Mouse (Mus musculus) small intestine, adult 2 months (tissue): ENCODE measurements around the gene Desi1. TPM values are rescaled to one million over a fixed set of nuclear protein-coding genes. Genes with fewer than 3 reads are reported as not detected.
"Not testable (repeated sequence)": the region's sequence is repeated elsewhere in the genome, so short reads cannot be mapped to it uniquely, and the experiment has no call there.

Experiments used
- H3K27ac ChIP-seq: fragments of 200-500 bp; 2 replicates; pipeline ENCODE4 v1.5.1; 2012; ENCODE audit warnings: low read depth, low read length, control low read depth, inconsistent platforms; ENCODE audit not compliant: insufficient read depth
- H3K27me3 ChIP-seq: fragments of 200-500 bp; 2 replicates; pipeline ENCODE4 v1.6.1; 2012; ENCODE audit warnings: mild to moderate bottlenecking, moderate library complexity, low read length, inconsistent platforms; ENCODE audit not compliant: control insufficient read depth, insufficient read depth
- H3K36me3 ChIP-seq: fragments of 200-500 bp; 2 replicates; pipeline ENCODE4 v1.6.1; 2012; ENCODE audit warnings: mild to moderate bottlenecking, low read length, control low read depth, inconsistent platforms; ENCODE audit not compliant: control insufficient read depth, insufficient read depth
- H3K4me1 ChIP-seq: fragments of 200-500 bp; 2 replicates; pipeline ENCODE4 v1.6.1; 2012; ENCODE audit warnings: low read length, inconsistent platforms, mixed read lengths; ENCODE audit not compliant: control insufficient read depth, insufficient read depth, insufficient read length
- H3K4me3 ChIP-seq: fragments of 200-500 bp; 2 replicates; pipeline ENCODE4 v1.5.1; 2012; ENCODE audit warnings: low read depth, mild to moderate bottlenecking, control low read depth, inconsistent platforms, low read length, moderate library complexity
- CTCF ChIP-seq: fragments of 200-500 bp; IDR thresholded peaks from 2 replicates; pipeline ENCODE4 v1.5.1; 2012; ENCODE audit warnings: low read depth, mild to moderate bottlenecking, control low read depth, inconsistent platforms, low read length, moderate library complexity, mixed read lengths; ENCODE audit not compliant: insufficient replicate concordance, insufficient read length; ENCODE audit errors: extremely low read depth
- POLR2A ChIP-seq: fragments of 200-500 bp; IDR thresholded peaks from 2 replicates; pipeline ENCODE4 v1.6.1; 2012; ENCODE audit warnings: low read depth, mild to moderate bottlenecking, control low read depth, inconsistent platforms, low read length, moderate library complexity
- WGBS: fragments of 180-500 bp; shearing (Covaris S2); methylation state at CpG from one replicate; pipeline ENCODE4 v1.1.7; 2018; 5-methylcytosine and 5-hydroxymethylcytosine counted together
- polyA plus RNA-seq: library from polyadenylated mRNA; depleted of rRNA; stranded (reverse); fragments of >200 nt; gene quantifications from 2 replicates; pipeline ENCODE4 v1.2.3, GENCODE M21; 2012

The Desi1 gene
- polyA plus RNA-seq, 1 experiment: 25.4 TPM

DNA sequence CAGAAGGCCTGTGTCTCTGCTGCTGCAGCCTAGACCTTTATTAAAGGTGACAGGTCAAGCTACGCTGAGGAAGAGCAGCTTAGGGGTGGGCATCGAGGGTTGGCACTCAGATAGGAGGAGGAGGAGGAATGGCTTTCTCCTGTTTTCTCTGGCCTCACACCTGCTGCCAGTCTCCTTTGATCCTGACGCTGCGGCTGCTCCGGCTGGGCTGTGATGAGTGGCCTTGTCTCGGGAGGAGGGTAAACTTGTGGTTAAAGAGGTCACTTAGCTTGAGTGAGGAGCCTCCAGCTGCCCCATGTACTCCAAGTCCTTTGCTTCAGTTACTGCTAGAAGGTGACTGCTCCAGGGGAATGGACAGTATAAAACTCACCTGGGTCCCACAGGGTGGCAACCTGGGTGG, 39.7 kb downstream of the Desi1 start:
- TF ChIP-seq POLR2A: no peak
- WGBS: 84% methylated on average over 6 of the region's 6 CpGs
- H3K27ac ChIP-seq: no peak overlapping the region
- peaks cover 30% of the 10 kb centered on the region for H3K36me3 ChIP-seq
- H3K27me3 ChIP-seq: no peaks in the 10 kb centered on the region
- H3K4me3 ChIP-seq: no peak overlapping the region
- peaks cover 7% of the 10 kb centered on the region; the same call in 1 of the 2 replicates for H3K4me1 ChIP-seq

DNA sequence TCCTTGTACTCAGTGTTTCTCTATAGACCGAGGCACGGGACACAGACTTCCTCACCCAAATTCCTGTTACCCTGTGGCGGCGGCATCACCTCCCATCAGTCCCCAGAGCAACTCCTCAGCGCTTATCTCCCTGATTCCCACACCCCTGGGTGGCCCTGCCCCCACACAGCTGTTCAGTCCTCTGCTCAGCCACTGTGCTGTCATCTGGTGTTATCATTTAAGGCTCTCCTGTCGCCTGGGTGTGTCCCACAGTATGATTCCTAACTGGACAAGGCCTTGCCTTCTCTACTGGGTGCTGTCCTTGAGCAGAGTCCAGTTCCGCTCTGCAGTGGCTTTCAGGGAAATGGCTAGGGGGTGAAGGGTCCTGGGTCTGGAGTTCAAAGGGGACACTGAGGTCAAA, 43.1 kb downstream of the Desi1 start:
- Histone ChIP-seq H3K27me3 (no peaks in the 10 kb centered on the region), H3K4me3 (no peak overlapping the region), H3K4me1 (peaks cover 9% of the 10 kb centered on the region; the same call in 1 of the 2 replicates), H3K36me3 (peaks cover 12% of the 10 kb centered on the region; the same call in 1 of the 2 replicates), H3K27ac (no peak overlapping the region)
- 23% methylated on average over 7 of the region's 7 CpGs for WGBS
- TF ChIP-seq CTCF (no peak), POLR2A (no peak)

DNA sequence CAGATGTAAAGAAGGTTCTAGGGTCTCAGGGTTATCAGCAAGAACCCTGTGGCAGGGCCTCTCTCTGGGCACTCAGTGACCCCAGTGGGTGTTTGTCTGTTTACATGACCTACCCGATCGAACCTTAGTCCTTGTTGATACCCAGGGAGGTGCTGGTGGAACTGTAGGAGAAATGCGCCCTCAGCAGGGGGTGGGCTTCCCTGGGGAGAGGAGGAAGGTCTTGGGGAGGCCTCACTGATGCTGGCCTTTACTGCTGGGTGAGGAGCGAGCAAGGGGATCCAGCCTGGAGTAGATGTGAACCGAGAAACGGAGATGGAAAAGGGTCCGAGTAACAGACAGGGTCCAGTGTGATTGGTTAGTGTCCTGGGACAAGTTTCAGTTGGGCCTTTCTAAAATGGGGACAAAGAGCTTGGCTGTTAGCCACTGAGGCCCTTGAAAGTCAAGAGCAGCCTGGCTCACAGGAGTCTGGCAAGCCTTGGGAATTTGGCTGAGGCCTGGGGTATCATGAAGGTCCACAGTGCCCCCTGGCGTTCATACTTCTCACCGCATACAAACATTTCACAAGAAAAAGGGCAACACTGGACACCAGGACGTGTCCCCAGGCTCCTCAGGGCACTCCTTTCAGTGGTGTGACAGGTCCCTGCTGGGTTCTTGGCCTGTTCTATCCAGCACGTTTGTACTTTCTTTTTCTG, 44.1 kb downstream of the Desi1 start:
- H3K4me1 ChIP-seq: peaks cover 9% of the 10 kb centered on the region; the same call in 1 of the 2 replicates
- WGBS: 51% methylated on average over 11 of the region's 11 CpGs
- H3K4me3 ChIP-seq: no peak overlapping the region
- H3K27me3 ChIP-seq: no peaks in the 10 kb centered on the region
- TF ChIP-seq CTCF: peak; percentile 91; the same call in 1 of the 2 replicates
- no peak for TF ChIP-seq POLR2A
- no peak overlapping the region for H3K27ac ChIP-seq
- peaks cover 6% of the 10 kb centered on the region; the same call in 1 of the 2 replicates for H3K36me3 ChIP-seq

DNA sequence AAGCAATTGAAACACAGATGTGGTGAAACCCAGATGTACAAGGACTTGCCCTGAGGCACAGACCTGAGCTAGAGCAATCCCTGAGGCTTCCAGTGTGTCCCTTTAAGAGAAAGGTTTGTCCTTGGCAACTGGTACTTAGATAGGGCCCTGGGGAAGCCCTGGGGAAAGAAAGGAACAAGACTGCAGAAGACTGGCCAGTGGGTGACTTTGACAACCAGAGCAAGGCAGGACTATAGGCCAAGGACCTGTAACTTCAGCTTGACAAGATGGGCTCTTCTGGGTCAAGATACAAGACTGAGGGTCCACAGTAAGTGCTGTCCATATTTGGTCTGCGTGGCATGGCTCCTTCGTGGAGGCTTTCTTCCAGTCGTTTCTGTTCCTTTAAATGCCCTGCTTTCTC, 46.0 kb downstream of the Desi1 start, which contains the start of gene Xrcc6:
Gene Xrcc6, plus strand, starts transcription at position 190 of the 400 bp plus-strand sequence.
- TF ChIP-seq CTCF (no peak), POLR2A (no peak)
- H3K4me1 ChIP-seq: peaks cover 9% of the 10 kb centered on the region; the same call in 1 of the 2 replicates
- H3K4me3 ChIP-seq: no peak within 1 kb of the TSS
- WGBS: 78% methylated on average over 3 of the region's 3 CpGs
- H3K36me3 ChIP-seq: no peaks in the 10 kb centered on the region
- no peak within 1 kb of the TSS for H3K27ac ChIP-seq
- H3K27me3 ChIP-seq: no peaks in the 10 kb centered on the region

DNA sequence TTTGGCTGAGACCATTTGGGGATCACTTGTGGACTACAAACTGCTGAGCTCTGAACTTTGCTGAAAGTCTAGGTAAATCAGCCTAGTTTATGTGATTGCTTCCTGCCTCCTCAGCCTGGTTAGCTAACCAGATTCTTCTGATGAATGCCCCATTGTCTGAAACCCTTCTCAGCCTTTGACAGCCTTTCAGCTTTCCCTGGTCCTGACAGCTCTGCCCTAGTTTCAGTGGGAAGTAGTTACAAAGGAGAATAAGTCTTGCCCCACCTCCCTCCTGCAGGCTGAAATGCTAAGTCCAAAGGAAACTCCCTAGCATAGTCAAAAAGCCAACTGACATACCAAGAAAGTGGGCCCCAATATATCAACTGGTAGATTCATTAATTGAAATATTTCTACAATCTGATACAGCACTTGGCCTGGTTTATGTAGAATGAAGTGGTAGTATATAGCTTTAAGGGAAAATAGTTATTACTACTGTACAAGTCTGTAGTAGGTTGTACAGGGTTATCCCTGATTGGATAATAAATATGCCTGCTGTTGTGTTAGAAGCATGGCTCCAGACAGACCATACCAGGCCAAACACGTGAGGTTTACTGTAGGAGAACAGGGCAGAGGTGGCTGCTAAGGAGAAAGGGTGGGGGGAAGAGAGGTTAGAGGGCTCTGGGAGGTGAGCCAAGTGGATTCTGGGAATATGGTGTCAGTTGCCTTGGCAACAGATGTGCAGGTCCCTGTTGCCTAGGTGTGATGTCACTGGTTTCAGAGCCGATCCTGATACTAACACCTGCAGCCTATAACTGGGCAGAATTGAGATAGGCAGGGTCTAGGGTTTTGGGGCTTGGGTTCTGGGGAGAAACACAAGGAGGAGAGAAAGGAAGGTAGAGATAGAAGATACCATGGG, 48.1 kb downstream of the Desi1 start:
- H3K4me1 ChIP-seq: peaks cover 1% of the 10 kb centered on the region; the same call in 1 of the 2 replicates
- TF ChIP-seq POLR2A (no peak), CTCF (no peak)
- H3K27ac ChIP-seq: no peak overlapping the region
- 75% methylated on average over 2 of the region's 2 CpGs for WGBS
- no peak overlapping the region for H3K4me3 ChIP-seq
- H3K27me3 ChIP-seq: no peaks in the 10 kb centered on the region
- H3K36me3 ChIP-seq: no peaks in the 10 kb centered on the region

DNA sequence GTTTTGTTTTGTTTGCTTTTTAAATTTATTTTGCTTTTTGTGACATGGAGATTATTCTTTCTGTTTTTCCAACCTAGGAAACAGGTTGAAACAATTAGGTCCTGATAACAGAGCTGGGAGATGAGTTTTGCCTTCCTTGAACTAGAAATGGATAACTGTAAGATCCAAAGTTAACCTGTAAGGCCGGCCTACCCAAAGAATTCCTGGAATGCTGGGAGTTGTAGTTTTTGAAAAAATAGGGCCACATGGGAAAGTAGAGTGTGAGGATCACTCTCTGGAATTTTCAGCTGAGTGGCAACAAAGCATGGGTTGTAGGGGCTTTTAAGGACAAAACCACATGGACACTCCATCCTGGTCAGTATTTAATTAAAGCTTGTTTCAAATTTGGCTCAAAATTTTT, 51.5 kb downstream of the Desi1 start:
- H3K4me3 ChIP-seq: no peak overlapping the region
- H3K27ac ChIP-seq: no peak overlapping the region
- 63% methylated on average over 1 of the region's 1 CpGs for WGBS
- H3K4me1 ChIP-seq: peaks cover 1% of the 10 kb centered on the region; the same call in 1 of the 2 replicates
- no peaks in the 10 kb centered on the region for H3K27me3 ChIP-seq
- no peaks in the 10 kb centered on the region for H3K36me3 ChIP-seq
- TF ChIP-seq POLR2A: no peak
- TF ChIP-seq CTCF: no peak

DNA sequence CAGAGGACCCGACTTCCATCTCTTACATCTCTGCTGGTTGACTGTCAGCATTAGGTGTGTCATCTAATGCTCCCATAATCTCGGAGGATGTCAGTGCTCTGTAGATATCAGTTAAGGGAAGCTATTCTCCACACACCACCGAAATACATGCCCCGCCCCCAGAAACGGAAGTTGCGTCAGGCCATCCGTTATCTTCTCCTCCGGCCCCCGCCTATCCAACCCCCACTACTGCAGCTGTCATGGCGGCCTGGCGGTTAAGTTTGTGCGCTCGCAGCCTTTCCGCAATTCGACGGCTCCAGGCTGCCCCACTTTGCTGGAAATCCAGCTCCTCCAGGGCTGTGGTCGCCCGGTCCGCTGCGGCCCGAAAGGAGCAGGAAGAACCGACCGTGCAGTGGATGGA, 53.3 kb downstream of the Desi1 start, which contains the start of gene 1700029P11Rik:
Gene 1700029P11Rik, plus strand, starts transcription at position 220 of the 400 bp plus-strand sequence.
- Histone ChIP-seq H3K27me3 (no peaks in the 10 kb centered on the region), H3K27ac (no peak within 1 kb of the TSS), H3K4me1 (no peaks in the 10 kb centered on the region; the same call in 1 of the 2 replicates), H3K36me3 (no peaks in the 10 kb centered on the region), H3K4me3 (no peak within 1 kb of the TSS)
- TF ChIP-seq POLR2A: no peak
- no peak for TF ChIP-seq CTCF
- WGBS: 94% methylated on average over 23 of the region's 23 CpGs

DNA sequence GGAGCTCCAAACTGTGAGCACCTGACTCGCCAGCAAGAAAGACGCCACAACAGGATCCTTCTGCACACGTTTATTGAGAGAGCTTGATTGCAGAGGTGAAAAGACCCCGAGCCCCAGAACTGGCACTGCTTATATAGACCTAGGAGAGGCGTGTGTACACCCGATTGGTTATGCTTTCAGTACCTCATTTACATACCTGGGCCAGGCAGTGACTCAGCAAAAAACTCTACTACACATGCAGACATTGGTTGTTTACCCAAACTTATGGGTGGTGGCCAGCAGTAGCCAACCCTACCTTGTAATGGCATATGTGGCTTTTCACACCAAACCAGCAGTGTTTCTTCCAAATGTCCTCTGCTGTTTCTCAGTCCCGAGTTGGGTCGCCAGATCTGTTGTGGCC, 58.5 kb downstream of the Desi1 start:
- not testable (repeated sequence) for H3K36me3 ChIP-seq, H3K4me1 ChIP-seq, H3K4me3 ChIP-seq, H3K27ac ChIP-seq, H3K27me3 ChIP-seq
- WGBS: 92% methylated on average over 8 of the region's 8 CpGs

DNA sequence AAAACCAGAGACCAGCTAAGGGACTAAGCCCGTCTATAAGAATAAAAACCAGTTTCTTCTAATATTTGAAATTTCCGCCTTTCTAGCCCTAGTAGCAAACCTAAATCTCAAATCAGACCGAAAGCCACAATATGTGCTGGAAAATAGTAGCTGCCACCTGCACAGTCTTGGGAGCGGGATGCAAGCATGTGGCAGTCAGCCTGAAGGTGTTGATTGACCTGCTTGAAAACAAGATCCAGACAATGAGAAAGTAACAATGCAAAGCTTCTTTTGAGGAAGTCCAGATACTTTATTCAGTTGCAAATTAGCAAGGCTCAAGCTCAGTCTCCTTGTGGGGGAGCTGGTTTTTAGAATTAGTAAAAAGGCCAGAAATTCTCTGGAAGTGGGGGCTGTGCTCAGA, 63.2 kb downstream of the Desi1 start:
- H3K27me3 ChIP-seq, H3K27ac ChIP-seq, H3K4me3 ChIP-seq, H3K36me3 ChIP-seq, H3K4me1 ChIP-seq: not testable (repeated sequence)
- 97% methylated on average over 4 of the region's 4 CpGs for WGBS

DNA sequence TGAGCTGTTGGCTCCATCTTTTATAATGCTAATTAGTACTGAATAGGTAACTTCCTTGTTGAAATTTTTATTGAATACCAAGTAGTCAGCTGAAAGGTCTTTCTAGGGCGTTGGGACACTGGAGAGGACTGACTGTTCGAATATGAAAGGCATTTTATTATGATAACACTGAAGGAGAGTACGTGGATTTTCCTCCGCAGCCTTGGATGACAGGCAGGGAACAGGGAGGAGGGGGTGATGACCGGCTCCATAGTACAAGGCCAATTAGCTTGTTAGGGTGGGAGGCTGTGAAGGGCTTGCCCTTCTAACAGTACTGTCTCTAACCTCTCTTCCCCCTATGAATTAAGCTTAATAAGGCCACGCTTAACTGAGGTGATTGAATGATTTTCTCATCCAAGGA, 64.0 kb downstream of the Desi1 start:
- not testable (repeated sequence) for H3K4me3 ChIP-seq, H3K4me1 ChIP-seq, H3K27me3 ChIP-seq, H3K36me3 ChIP-seq, H3K27ac ChIP-seq
- 74% methylated on average over 6 of the region's 6 CpGs for WGBS
